Mouse (Mus musculus) urinary bladder, postnatal 4 days (tissue): ENCODE data around the gene Tmem229b.
"Not testable (repeated sequence)": the region's sequence is repeated elsewhere in the genome, so short reads cannot be mapped to it uniquely, and the experiment has no call there.

Experiments used
- DNase-seq, 2 experiments: peaks; one replicate each; pipeline ENCODE4 v3.0.0; 2021 to 2022; ENCODE audit warnings: low spot score in 2 of 2

Gene Tmem229b

DNA sequence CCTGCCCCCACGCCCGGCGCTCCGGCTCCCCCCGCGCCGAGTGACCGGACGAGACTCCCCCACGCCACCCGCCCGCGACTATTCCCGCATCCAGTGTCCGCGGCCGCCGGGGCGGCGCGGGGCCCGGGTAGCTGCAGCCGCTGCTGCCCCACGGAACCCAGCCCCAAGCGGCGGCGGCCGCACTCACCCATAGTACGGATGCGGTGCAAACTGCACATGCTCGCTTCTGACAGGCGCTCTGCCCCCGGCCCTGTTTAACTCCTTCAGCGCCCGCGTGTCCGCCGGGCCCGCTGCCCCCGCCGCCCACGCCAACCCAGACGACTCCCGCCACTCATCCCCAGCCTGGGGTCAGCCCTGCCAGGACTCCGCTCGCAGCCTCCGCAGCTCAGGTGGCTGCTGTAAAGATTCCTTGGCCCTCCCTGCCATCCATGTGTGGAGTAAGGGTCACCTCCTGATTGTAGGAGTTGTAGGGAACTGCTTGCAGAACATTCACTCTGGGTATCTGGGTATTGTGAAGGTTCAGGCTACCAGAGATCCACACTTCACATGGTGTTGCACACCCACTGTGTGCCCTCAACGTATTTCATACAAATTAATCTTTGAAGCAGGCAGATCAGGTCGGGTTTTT, at the start of gene Tmem229b:
Tmem229b (minus strand) TSS at position 502 of the 628 bp plus-strand sequence.
- DNase-seq = peak in 1 of 2 experiments; percentile 33

GRCm38 (mm10) chr12:79055276-79055675, 47.8 kb upstream of the Tmem229b start:
- no peak for DNase-seq

DNA sequence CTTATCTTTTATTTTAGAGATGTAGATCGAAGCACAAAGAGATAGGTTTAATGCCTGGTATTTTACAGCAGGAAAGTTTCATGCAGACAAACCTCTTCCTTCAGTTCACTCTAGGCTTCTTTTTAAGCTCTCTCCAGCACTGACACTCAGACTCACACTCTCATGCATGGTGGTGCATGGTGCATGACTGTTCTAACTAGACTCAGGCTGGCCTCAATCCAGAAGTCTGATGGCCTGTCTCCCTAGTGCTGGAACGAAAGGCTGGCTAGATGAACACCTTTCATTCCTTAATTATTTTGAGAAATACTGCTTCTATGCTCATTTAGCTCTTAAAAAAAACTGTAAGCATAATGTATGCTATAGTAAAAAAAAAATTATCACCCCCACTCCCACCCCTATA, 44.6 kb upstream of the Tmem229b start:
- no peak for DNase-seq

- no peak for DNase-seq
Measured at GRCm38 (mm10) chr12:79050545-79051212, 43.3 kb upstream of the Tmem229b start.

DNA sequence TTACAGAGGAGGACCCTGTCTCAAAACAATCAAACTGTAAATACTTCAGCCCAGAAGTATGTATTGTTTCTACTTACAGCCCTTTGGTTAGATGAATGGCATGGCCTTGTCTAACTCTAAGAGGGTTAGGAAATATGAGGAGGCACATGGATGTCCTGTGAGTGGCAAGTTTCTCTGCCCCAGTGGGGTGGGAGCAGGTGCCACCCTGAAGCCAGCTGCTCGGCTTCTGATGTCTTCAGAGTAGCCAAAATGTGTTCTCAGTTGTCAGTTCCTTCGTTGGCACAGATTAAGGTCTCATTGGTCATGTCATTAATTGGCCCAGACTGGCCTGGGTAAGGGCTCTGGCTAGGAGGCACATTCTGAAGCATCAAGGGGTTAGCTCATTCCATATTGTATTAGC, 42.4 kb upstream of the Tmem229b start:
- no peak for DNase-seq

DNA sequence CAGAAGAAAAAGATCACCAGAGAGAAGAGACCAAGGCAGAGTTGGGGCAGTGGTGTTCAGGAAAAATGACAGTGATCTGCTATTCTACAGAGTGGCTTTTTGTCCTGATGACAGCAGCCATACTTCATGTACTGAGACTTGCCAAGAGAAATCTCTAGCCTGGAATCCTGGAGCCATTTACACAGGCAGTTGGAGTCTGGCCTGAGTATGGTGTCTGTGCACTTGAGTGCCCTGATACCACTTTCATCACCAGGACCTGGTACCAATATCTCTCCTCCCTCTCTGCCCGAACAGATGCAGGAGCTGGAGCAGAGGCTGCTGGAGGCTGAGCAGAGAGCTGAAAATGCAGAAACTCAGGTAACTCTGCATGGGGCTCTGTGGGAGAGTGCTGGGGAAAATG, 41.5 kb upstream of the Tmem229b start:
- no peak for DNase-seq

DNA sequence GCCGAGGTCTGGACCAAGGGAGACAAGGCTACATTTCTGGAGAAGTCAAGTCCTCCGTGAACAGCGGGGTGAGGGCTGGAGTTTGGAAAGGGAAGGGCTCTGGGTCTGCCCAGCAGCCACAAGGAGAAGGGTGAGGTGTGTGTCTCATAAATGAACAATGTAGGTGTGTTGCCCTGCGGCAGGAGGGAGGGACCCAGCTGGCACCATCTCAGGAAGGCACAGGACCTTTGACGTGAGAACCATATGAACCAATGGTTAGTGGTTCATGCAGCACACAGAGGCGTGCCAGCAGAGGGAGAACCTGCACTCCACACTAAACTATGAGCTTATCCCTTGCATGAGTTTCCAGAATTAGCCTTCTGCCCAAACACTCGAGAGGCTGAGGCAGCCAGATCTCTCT, 39.8 kb upstream of the Tmem229b start:
- no peak for DNase-seq

GRCm38 (mm10) chr12:79046171-79046570, 38.7 kb upstream of the Tmem229b start:
- DNase-seq = no peak

DNA sequence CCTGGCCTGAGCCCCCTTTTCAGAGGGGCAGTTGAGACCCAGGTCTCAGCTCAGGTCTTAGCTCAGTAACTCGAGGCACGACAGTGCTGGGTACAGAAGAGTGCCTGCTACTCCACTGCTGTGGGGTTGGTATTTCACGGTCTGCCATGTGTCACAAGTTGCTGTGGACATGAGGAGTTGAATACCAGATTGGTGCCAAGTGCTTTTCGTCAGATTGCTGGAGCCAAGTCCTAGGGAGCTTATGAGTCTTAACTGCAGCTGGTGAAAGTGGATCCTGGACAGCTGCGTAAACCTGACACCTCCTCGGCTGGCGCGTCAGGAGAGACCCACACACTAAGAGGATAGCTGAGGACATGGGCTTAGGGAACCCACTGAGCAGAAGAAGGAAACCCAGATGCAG, 37.2 kb upstream of the Tmem229b start:
- no peak for DNase-seq

DNA sequence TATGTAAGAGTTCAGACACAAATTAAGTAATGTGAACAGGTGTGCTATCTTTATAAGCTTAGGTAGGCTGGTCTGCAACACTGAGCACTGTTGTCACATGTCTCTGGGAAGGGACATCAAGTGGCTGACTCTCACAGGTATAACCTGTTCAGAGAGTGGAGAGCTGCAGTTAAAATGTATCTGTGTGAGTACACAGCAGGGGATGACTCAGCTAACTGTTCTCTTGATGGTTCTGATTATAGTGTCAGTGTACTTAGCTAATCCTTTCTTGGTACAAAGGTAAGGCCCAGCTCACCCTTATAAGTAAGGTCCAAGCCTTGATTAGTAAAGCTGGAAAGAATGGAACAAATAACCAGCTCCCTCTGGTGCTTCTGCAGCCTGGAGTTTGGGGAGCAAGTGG, 34.0 kb upstream of the Tmem229b start:
- no peak for DNase-seq

- DNase-seq = no peak
Measured at GRCm38 (mm10) chr12:79040201-79040827, 32.9 kb upstream of the Tmem229b start.

- DNase-seq = no peak
Measured at GRCm38 (mm10) chr12:79039708-79040107, 32.3 kb upstream of the Tmem229b start.

GRCm38 (mm10) chr12:79035349-79035748, 27.9 kb upstream of the Tmem229b start:
- no peak for DNase-seq

- DNase-seq = no peak
Measured at GRCm38 (mm10) chr12:79034331-79034730, 26.9 kb upstream of the Tmem229b start.

GRCm38 (mm10) chr12:79028911-79029861, 21.8 kb upstream of the Tmem229b start, which contains the start of gene Plekhh1:
TSS of gene Plekhh1 (plus strand) at chr12:79029163.
- DNase-seq = peak in 1 of 2 experiments; percentile 54

- DNase-seq = not testable (repeated sequence)
Measured at GRCm38 (mm10) chr12:79027526-79027925, 20.1 kb upstream of the Tmem229b start.

DNA sequence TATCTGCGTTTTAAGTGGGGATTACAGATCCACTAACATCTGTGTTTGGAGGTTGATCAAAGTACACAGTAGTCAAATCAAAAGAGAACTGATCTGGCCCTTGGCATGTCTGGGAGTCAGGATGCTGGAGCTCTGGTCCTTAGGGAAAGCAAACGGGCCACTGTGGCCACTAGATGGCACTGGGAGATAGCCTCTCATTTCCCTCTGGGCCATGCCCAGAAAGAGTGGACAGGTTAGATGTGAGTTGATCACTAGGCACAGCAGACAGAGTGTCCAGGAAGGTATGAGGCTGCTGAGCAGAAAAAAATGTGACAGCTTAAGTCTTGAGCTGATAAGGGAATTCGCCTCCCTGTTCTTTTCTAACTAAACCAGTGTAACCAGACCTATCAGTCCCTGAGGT, 15.5 kb upstream of the Tmem229b start:
- peak; percentile 39 to 62 for DNase-seq

DNA sequence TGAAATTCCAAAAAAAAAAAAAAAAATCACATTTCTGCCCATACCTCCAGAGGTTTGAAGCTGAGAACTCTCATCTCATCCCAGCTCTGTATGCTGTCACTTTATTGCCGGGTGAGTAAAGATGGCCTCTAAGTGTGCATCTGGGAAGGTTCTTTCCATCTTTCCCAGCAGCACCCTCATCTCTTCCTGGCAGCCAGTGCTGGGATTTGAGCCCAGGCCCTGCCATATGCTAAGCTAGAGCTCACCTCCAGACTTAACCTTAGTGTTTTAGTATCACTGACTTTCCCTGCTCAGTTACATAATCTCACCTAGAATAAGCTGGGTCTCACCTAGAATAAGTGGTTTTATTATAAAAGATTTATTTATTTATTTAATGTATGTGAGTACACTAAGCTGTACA, 14.5 kb upstream of the Tmem229b start:
- no peak for DNase-seq

DNA sequence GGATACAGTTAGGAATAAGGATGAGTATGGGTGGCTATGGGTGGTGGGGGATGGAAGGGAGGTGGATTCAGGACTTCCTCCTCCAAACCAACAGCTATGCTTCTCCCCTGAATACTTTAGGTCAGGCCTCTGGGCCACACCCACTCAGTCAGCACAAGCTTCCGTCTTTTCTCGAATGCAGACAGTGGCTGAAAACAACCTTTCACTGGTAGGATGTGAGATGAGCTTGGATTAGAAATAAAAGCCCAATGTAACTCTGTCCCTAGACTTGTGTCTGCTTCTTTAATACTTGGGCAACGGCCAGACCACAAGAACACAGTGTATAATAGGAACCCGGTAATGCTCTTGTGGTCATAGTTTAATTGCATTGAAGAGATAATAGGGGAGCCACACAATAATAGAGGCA, 10.6 kb upstream of the Tmem229b start:
- DNase-seq = no peak

DNA sequence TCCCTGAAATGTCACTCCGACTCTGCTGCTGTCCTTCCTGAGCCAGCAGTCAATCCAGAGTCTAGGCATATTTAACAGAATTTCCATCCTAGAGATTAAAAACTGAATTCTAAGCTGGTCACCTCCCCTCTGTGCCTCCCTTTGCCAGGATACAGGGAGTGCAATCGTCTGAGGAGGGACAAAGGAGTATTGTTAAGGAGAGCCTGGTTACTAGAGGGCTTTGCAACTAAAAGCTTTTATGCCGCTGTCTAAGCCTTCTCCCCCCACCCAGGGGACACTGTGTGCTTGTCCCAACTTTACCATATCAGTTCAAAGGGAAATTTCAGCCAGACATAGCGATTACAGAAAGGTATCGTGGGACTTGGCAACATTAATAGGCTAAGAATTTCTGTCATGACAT, 8.7 kb upstream of the Tmem229b start:
- DNase-seq = no peak

DNA sequence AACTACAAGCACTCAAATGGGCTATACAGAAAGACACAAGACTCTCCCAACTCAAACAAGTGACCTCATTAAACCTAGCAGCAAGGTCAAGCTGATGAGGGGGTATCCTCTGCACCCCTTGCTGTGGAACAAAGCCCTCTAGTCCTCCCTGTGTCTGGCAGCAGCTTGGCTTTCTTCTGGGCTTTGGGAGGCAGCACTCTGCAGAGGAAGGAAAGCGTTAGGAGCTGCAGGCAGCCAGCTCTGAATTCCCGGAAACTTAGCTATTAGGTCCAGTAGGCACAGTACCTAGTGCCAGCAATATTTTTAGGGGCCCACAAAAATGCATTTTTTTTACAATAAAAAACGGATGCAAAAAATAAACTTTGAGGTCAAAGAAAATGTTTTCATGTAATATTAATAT, 3.1 kb upstream of the Tmem229b start:
- DNase-seq = no peak
